Mouse (Mus musculus) spleen, embryonic (tissue): ENCODE data around the gene Sez6l.
"Not testable (repeated sequence)": the region's sequence is repeated elsewhere in the genome, so short reads cannot be mapped to it uniquely, and the experiment has no call there.

Experiments used
- CTCF ChIA-PET: fragments of 350-600 bp; sonication (Branson Sonifier 250); formaldehyde crosslinking; loops from one replicate; lab custom pipeline; 2022; lab: Charles Lee

Sez6l gene

DNA sequence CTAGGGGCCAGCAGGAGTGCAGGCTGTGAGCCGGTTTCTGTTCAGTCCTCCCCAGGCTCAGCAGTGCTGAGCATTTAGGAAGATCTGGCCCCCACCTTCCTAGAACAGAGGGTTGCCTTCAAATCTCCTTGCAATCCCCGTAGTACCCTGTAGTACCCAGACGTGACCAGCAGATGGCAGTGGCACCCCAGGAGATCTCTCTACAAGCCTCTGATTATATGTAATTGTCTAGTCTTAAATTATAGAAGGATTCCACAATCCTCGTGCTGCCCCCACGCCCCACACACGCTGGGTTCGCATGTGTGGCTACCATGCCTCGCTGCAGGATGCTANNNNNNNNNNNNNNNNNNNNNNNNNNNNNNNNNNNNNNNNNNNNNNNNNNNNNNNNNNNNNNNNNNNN is 144.0 kb downstream of the Sez6l start:
- CTCF ChIA-PET, result no interaction called here

DNA sequence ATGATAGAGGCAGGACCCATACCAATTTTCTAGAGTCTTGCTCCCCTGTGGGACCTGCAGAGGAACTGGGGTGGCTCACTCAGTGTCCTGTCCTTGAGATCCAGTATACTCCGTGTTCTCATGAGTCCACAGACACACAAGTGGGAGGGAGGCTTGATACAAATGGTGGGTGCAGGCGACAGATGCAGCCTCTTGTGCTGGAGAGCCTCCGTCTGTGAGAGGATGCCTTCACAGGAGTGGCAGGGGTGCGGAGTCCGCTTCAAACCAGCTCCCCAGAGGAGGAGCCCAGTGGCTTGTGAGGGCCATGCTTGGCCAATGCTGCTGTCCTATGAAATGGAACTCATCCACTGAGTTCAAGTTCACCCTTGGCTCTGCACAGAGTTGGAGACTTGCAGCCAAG is 145.0 kb downstream of the Sez6l start:
- CTCF ChIA-PET, result no interaction called here

DNA sequence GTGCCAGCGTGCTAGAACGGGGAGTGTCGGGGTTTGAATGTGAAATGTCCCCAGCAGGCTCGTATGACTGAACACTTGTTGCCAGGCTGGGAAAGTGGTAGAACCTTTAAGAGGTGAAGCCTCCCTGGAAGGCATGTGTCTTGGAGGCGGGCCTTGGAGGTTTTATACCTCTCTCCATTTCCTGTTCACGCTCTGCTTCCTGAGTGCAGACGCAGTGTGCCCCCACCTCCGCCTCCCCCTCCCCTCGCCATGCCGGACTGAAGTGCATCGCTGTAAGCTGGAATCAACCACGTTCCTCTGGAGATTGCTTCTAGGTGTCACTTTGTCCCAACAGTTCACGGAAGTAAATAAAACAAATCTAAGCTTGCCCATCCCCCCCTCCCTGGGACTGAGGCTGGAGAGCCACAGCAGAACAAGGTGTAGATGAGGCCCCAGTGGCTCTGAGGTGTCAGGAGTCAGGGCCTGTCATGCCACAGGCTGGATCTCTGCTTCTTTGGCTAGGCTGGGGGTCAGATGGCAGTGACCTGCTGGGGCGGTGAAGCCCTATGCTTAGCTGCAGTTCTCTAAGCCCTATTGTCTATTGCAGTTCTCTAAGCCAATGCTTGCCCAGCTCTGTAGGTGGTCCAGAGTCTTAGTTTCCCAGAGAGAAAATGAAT is 145.7 kb downstream of the Sez6l start:
- CTCF ChIA-PET, result no interaction called here

DNA sequence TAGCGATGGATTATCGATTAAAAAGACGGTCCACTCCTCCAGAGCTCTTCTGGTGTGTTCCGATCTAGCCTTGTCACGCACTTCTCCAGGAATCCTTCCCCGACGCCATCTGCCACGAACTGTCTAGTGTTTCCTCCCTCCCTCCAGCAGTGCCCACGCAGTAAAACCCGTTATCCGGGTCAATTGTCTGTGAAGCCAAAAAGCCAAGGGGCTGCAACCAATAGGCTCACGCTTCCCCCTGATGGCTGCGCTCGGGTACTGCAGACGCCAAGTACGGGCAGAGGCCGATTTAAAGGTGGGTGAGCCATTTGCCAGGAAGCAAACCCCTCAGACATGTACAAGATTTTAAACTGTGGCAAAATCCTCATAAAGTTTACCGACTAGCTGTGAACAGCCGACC is 148.0 kb downstream of the Sez6l start:
- CTCF ChIA-PET, result no interaction called here

DNA sequence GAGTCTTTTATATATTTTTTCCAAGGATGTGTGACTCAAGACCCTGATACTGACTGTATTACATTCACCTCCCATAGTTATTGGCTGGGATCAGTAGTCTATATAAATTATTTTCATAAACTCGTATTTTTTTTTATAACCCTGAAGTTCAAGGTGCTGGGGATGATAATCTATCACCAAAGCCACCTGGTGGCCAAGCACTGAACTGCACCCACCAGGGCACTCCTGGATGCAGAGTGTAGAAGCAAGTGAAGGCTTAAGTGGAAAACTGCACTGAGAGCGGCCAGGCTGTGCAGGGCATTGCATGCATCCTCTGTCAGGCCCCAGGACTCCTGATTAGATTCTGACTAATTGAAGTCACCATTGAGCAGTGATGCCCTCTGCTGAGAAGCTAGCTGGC is 149.7 kb downstream of the Sez6l start:
- CTCF ChIA-PET, result interaction anchor here (1.0 kb wide), 1 partner anchor 187 kb away, joined by 3 read pairs; no protein-coding TSS in a partner anchor

DNA sequence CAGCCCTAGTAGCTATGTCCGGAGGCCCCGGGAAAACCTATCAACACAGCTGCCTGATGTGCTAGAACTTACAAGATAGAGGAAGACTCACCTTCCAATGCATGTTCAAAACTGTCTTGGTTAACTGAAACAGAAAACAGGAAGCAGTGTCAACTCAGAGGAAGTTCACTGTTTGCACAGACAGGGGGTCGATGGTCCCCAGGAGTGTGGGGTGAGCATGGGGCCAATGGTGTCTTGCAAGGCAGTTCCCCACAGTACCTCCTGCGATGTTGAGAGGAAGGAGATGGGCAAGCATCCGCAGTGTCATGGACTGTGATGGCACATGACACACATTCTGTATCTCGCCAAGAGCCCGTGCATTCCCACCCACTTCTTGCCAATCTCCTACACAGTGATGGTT is 150.3 kb downstream of the Sez6l start:
- CTCF ChIA-PET, result interaction anchor here (1.2 kb wide), 1 partner anchor 186 kb away, joined by 4 read pairs; no protein-coding TSS in a partner anchor

DNA sequence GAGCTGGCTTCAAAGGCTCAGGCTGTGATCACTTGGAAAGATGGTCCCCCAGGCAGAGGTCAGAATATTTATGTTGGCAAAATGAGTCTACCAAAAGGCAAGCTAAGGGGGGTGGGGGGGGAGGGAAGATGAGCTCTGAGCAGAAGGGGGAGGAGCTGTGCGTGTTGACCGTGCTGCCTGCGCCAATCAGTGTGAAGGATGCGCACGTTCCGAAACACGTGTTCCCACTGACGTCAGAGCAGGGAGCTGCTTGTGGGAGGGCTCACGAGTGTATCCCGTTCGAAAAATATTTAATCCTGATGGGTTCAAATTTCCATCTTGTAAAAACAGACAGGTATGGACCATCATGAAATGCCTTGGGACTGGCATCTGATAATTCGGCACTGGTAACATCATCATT is 157.4 kb downstream of the Sez6l start:
- CTCF ChIA-PET, result interaction anchor here (1.0 kb wide), 1 partner anchor 14 kb away, joined by 4 read pairs; no protein-coding TSS in a partner anchor

DNA sequence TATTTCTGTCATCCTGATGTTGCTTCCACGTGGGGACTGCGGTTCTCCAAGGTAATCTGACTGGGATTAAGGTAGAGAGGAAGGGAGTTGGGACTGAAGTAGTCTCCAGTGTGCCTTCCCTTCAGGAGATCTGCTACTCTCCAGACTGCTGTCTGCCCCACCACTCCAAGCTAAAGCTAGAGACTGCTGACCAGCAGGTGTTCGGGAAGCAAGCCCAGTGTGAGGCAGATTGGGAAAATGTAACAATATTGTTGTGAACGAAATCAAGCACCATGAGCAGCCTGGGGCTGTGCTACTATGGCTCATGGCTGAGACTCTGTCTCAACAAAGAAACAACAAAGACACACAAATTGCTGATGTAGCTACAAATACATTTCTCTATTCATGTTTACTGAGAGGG is 159.0 kb downstream of the Sez6l start:
- CTCF ChIA-PET, result no interaction called here

DNA sequence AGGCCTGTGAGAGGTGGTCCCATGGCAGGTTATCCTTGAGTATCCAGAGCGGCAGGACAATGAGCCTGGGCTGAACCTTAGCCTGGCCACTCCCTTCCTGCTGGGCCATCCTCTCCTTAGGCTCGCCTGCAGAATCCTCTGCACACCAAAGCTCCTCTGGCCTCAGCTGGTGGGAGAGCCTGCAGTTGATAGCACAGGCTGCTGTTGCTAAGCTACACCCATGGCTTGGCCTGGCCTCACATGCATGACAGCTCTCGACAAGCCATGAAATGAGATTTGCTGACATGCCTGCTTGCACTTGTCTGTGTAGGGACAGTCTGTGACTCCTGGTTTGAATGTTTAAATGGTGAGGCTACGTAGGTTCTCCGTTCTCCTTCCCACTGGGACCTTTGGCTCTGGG is 160.3 kb downstream of the Sez6l start:
- CTCF ChIA-PET, result no interaction called here

DNA sequence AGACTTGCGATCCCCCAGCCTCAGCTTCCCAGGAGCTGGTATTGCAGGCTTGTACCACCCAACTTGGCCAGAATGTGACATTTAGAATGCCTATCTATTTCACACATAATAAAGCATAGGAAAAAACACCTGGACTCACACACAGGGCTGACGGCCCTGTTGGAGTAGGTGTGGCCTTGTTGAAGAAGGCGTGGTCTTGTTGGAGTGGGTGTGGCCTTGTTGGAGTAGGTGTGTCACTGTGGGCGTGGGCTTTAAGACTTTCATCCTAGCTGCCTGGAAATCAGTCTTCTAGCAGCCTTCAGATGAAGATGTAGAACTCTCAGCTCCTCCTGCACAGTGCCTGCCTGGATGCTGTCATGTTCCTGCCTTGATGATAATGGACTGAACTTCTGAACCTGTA is 164.2 kb downstream of the Sez6l start:
- CTCF ChIA-PET, result not testable (repeated sequence)

DNA sequence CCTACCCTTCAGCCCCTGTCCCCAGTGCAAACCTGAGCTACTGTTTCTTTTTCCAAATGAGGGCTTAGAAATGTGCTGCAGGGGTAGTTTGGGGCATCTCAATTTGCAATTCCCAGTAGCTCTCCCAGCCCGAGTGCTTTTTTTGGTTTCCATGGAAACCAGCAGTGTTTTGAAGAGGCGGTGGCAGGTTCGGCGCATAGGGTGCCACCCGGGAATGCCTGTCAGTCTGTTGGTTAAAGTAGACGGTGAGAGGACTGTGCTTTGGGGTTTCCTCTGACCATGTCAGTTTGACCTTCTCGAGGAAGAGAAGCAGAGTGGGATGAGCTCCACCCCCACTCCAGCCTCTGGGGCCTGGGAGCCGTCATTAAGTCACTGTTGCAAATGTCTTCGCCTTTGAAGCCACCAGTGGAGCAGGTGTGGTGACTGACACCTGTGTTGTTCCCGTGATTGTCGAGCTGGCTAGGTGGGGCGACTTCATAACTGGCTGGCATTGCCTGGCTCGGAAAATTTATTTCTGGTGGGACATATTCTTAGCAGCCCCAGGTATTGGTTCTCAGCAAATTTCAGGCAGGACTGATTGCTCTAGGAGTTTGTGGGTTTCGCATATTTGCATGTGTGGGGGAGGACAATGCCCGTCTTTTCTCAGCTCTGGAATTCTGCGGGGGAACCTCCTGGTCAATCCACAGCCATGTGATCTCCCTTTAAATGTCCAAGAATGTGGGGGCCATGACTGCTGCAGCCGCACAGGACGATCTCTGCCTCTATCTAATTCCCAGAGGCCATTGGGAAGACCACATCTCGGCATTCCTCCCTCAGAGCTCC is 165.3 kb downstream of the Sez6l start:
- CTCF ChIA-PET, result no interaction called here

DNA sequence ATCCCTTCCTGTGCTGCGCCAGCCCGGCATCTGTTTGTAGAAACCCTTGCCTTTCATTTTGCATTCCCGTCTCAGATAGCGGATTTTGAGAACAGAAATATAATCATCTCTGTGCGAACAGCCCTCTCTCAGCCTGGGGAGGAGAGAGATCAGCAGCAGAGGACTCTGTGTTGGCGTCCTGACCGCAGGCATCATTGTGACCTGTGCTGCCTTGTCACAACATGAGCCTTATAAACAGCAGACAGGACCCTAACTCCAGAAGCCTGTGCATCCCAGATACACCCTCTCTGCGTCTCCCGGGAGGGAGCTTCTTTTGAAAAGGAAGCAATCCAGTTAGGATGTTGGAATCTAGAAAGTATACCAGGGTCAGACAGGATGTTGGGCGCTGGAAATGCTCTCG is 165.9 kb downstream of the Sez6l start:
- CTCF ChIA-PET, result no interaction called here

DNA sequence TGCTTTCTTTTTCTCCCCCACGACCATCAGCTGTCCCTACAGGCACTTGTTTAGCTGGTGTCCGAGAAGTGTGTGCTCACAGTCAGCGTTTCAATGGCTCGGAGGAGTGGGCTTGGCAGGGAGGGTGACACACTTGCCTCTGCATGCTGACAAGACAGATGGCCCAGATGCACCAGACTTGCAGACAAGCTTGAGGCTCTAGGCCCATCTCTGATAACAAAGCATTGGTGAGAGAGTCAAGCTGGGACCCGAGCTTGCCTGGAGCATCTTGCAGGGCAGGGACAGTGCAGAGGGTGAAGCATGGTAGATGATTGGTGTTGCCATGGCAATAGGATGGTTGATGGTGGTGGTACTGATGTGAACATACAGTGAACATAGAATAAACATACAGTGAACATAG is 167.7 kb downstream of the Sez6l start:
- CTCF ChIA-PET, result no interaction called here

DNA sequence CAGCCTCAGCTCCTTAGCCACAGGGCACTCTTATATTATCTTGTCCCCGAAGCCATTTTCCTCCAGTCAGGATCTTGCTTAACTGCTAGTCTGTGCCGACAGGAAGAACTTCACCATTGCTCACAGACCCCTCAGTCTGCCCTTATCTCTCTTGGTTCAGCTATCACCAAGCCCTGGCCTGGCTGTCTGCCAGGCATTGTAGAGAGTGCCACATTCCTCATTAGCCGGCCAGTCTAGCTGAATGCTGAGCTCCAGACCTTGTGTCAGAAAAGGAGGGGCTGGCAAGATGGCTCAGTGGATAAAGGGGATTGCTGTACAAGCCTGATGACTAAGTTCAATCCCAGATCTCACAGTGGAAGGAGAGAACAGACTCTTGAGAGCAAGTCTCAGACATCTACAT is 171.0 kb downstream of the Sez6l start:
- CTCF ChIA-PET, result no interaction called here

DNA sequence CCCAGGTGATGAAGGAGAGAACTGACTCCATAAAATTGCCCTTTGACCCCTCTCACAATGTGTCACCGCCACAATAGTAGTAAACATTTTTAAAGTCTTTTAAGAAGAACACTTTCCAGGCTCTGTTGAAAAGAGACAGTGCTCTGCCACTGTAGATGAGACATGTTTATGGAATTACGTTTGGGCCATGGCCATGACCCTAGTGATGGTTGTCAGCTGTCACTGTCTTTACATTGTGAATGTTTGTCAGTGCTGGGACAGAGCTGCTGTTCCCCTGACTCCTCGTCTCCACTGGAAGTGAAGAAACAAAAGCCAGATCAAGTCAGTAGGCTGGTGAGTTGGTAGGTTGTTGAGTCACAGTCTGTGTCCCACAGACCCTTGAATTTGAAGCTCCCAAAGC is 174.5 kb downstream of the Sez6l start:
- CTCF ChIA-PET, result no interaction called here

DNA sequence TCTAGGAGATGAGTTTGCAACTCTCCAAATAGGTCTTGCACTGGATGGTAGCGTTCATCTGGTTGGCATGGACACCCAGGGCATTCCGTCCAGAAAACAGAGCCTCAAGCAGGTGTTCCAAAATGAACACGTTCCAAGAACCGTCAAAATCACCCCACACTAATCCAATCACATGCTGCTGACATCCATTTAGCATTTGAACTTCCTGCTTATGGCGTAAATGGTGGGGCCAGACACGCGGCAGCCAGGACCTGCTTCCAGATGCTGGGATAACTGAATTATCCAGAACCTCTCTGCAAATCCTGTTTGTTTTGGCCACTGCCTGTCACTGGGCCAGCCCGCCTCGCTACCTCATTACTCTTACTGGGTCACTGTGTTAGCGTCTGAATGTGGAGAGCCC is 177.7 kb downstream of the Sez6l start:
- CTCF ChIA-PET, result no interaction called here

DNA sequence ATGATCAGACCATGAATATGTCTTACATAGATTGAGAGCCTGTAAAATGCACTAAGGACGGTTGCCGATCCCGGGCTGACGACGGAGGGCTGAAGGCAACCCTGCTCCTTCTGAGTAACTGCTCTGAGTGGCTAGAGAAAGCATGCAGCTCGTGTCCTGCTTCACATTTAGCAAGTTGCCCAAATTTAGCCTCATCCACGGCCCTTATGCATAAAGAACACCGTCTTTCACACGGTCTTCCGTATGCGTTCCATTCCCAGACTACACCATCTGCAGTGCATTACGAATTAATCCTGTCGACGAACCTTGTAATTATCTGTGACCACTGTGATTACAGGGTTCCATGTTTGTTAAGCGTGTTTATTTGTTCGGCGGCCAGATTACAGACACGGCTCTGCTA is 180.9 kb downstream of the Sez6l start:
- CTCF ChIA-PET, result no interaction called here

DNA sequence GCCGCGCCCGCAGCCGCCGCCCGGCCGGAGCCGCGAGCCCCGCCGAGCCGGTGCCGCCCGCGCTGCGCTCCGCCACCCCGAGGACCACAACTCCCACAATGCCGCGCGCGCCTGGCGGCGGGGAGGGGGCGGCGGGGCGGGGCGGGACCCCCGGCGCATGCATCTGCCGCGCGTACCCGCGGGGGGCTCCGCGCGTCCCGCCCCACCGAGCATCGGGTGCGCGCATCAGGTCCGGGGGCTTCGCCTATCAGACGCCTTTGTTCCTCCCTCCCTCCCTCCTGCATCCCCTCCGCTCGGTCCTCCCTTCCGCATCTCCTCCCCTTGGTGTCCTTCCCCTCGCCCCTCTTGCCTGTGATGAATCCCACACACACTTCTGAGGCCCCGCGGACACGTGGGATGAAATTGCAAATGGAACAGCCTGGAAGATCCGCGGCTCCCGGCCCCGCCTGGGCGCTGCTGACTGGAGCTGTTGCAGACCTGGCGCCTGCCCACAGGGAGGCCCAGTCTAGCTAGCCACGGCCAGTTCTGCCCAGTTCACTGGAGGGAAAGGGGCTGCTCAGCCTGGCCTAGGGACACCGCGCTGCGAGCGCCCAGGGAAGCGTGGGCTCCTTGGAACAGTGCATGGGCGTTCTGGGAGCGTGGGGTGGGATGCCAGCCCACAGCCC is 182.1 kb downstream of the Sez6l start, which contains the start of gene Asphd2:
TSS of gene Asphd2 (minus strand) at position 88 of the 665 bp plus-strand sequence.
- CTCF ChIA-PET, result interaction anchor here (0.7 kb wide), 1 partner anchor 190 kb away, joined by 4 read pairs; no protein-coding TSS in a partner anchor

DNA sequence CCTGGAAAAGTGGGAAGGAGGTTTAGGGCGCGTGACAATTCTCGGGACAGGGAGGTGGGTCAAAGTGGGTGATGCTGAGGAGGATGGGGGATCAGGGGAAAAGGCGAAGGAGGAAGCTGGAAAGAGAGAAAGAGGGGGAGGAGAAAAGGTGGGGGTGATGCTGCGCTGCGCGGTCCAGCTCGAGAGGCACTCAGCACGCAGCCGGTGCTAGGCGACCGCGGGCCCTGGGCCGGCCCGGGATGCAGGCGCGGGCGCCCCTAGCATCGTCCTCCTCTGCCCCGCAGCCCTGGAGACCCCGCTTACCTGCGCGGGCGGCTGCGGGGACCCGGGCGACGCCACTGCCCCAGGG is 182.6 kb downstream of the Sez6l start:
- CTCF ChIA-PET, result no interaction called here

DNA sequence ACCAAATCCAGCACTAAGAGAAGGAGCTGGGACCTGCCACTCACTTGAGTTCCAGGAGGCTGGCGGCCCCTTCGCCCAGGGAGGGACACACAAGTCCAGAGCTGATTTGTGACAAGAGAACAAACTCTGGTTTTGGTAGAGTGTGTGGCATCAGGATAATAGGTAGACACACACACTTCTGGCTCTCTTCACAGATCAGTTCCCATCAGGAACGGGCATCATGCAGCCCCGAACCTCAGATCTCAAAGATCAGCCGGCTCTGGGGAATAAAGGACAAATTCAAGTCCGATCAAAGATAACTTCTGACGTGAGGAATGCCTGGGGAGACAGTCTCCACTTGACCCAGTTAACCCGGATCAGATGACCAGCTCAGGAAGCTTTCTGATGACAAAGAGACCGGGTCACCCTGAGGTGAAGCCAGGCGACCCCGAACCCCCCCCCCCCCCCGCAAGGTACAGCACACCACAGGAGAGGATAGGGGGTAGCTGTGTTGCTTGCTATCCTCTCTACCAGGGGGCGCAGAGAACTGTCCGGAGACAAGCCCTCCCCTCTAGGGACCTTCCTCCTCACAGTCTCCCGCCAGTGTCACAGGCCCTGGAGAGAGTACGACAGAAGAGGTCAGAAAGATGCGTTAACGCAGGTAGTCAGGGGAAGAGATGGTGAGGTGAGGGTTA is 183.1 kb downstream of the Sez6l start:
- CTCF ChIA-PET, result no interaction called here

DNA sequence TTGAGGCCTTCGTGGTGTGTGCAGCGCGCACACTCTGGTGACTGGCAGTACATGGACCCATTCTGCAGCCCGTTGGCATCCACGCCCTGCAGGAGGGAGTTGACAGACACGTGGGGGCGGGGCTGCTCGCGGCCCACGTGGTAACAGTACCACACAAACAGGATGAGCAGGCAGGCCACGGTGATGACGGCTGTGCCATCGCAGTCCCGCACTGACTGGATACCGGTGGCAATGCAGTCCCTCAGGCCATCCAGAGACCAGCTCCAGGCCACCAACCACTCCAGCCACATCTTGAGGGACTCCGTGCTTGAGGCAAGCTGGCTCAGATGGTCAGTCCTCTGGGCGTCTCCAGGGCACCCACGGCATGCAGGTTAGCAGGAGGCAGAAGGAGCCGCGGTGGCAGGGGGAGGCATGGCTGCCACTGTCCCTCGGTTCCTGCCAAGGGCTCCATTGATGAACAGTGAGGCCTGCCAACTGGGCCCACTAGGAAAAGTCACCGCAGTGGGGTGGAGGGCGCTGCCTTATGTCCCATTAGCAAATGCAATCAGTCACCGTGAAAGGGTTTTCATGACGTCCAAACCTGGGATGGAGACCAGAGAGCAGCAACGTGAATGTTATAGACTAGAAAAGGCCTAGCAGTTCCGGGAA is 185.2 kb downstream of the Sez6l start:
- CTCF ChIA-PET, result no interaction called here

DNA sequence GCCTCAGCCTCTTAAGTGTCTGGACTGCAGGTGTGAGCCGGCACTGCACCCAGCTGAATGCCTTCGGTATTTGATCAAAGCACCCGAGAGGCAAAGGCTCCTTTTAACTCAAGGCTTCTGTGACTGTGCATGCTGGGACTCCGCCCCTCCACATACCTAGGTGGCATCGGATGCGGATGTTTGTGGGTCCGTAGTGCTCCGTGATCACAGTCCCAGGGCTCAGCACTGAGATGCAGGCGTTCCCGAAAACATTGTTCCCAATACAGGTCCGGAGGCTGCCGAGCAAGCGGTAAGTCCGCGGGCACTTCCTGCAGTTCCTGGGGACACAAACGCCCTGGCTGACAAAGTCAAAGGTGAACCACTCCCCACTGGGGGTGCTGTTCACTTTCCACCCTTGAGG is 186.0 kb downstream of the Sez6l start:
- CTCF ChIA-PET, result no interaction called here
